Mouse (Mus musculus) layer of hippocampus, postnatal 25 days (tissue): Measurements from ENCODE around the gene Psmd7. TPM values are rescaled to one million over a fixed set of nuclear protein-coding genes. Genes with fewer than 3 reads are reported as not detected.
A peak's percentile ranks its signal among the peaks of the same experiment; 100 is the strongest.
"Not testable (repeated sequence)": the region's sequence is repeated elsewhere in the genome, so short reads cannot be mapped to it uniquely, and the experiment has no call there.

Experiments used
- DNase-seq, 2 experiments: peaks; one replicate each; pipeline ENCODE4 v3.0.0; 2022; ENCODE audit warnings: mixed read lengths in 2 of 2, low spot score in 1 of 2; ENCODE audit errors: extremely low spot score in 1 of 2
- total RNA-seq, 2 experiments: library from RNA; stranded (reverse); gene quantifications; 2 replicates each; pipeline ENCODE4 v1.2.3; 2021

Gene Psmd7
- total RNA-seq, result 100 to 1,000 TPM; 101 to 107 TPM

DNA sequence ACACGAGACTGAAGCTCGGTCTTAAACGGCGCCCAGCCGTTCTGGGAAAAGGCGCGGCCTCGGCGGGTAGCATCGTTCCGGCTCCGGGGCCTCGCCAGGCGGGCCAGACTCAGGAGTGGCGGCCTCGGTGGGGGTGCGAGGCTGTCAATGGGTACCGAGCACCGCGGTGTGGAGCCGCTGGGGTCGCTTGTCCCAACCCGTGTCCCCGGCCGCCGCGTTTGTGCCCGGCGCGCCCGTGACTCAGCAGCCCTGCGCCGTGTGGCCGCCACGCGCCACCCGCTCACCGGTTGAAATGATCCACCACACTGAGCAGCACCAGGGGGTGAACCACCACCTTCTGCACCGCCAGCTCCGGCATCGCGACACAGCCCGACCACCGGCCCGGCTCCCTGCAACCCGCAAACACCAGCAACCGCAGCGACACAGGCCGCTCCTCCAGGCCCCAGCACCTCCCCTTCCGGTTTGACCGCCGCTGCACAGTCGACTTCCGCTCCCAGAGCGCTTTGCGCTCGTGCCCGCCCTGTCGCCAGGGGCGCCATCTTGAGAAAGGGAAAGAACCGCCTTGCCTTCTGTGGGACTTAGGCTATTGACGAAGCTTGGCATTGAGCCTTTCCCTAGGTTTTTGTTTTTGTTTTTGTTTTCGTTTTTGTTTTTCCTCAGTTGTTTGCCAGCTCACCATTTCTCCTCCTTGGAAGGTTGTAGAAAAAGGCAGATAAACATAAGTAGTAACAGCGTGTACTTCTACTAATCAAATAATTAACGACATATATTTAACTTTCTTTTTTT is at the start of gene Psmd7:
Gene Psmd7, minus strand, starts transcription at position 470 of the 786 bp plus-strand sequence.
- peak; percentile 87 to 88 for DNase-seq

GRCm38 (mm10) chr8:107633734-107634133 is 45.5 kb upstream of the Psmd7 start:
- DNase-seq, result no peak

DNA sequence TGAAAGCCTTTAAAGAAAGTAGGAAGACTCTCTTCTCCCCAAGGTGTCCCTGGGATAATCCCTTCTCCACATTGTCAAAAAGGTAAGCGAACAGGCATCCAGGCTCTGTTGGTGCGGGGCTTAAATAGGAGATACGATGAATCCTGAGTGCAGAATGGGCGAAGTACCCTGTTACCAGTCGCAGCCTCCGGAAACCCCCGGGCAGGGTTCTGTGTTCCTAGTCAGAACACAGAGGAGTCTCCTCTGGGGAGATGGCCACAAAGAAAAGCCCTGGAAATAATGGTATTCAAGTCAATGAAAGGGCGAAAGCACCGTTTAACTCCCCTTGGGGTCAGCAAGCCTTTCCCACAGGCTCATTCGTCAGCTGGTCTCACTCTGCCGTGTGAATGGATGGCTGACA is 41.4 kb upstream of the Psmd7 start:
- no peak for DNase-seq

DNA sequence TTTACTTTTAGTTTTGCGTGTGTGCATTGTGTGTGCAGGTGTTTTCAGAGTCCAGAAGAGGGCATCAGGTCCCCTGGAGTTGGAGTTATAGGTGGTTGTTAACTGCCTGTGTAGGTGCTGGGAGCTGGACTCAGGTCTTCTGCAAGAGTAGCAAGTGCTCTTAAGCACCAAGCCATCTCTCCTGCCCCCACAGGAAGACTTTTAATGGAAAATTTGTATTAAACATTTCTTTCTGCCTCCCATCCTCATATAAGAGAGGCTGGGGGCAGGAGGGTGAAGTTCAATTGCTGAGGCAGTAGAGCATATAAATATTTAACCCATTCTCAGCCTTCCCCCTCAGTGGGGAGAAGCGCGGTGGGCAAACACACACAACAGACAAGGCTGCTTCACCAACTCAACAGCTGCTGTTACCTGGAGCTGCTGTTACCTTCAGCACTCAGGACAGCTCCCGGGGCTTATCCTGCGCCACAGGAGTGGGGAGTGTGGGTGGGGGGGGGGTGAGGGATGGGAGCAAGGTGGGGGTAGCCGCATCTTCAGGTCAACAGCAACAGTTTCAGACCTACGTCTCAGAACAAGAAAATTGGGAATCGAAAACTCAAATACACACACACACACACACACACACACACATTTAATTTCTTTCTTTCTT is 40.4 kb upstream of the Psmd7 start:
- no peak for DNase-seq

DNA sequence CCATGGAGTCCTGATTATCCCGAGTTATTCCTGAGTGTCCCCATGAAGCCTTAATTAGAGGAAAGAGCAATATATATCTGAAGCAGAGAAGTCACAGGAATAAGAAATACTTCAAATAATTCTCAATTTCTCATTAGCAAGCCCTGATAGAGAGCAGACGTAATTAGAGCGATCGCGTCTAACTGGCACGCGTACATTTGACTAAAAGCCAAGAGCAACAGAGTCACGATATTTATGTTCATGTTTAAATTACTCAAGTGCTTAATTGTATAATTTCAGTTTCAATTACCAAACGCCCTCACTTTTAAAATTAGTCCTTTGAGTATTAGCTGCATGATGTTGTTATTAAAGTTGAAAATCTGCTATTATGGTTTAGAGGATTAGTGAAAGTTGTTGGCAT is 39.6 kb upstream of the Psmd7 start:
- no peak for DNase-seq

DNA sequence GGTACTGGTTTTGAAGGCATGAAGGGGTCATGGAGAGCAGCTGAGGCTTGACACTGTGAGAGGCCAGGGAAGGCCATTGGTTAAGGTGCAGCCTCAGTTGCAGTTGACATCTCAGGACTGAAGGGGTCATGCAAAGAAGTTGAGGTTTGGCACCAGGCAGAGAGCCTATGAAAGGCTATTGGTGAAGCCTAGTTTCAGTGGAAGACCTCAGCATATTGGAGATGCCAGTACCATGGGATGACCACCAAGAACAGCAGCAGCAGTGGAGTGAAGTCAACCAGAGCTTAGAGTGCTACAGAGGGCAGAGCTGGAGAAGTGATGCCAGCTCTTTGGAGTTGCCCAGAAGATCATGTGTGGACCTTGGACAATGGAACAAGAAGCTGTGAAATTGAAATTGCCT is 36.0 kb upstream of the Psmd7 start:
- not testable (repeated sequence) for DNase-seq

- no peak for DNase-seq
Observed at GRCm38 (mm10) chr8:107621930-107622623, 33.8 kb upstream of the Psmd7 start.

- DNase-seq, result no peak
Observed at GRCm38 (mm10) chr8:107621136-107621535, 32.9 kb upstream of the Psmd7 start.

DNA sequence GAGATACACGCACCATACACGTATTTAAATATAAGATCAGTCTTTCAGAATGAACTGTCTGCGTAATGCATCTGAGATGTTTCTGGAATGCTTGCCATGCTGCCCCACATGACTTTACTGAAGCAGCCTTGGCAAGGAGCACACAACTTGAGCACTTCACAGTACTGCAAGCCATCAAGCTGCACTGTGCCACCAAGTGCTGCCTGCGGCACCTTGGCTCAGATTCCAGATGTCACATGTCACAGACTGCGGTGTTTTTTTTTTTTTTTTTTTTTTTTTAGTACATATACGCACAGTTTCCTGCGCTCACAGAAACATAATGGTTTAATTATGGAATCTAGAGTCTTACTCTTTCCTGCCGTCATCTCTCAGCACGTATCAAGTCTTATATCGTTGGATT is 30.2 kb upstream of the Psmd7 start:
- DNase-seq, result no peak

GRCm38 (mm10) chr8:107613411-107613810 is 25.1 kb upstream of the Psmd7 start:
- DNase-seq, result no peak

DNA sequence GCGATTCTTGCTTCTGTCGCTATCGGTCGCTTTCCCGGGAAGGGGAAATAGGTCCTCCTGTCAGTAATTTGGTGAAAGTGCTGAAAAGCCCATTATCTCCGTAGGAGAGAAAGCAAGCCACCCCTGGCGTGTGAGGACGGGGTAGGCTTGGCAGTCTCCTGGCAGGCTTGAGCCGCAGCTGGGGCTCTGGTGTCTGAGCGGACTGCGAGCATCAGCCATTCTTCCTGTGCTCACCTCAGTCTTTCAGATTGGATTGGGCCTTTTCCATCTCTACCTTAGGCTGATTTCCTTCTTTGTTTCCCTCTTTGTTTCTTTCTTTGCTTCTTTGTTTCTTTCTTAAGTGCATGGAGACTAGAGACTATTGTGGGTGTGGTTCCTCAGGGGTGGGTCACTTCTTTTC is 22.6 kb upstream of the Psmd7 start:
- DNase-seq, result no peak

- no peak for DNase-seq
Observed at GRCm38 (mm10) chr8:107608751-107609150, 20.5 kb upstream of the Psmd7 start.

DNA sequence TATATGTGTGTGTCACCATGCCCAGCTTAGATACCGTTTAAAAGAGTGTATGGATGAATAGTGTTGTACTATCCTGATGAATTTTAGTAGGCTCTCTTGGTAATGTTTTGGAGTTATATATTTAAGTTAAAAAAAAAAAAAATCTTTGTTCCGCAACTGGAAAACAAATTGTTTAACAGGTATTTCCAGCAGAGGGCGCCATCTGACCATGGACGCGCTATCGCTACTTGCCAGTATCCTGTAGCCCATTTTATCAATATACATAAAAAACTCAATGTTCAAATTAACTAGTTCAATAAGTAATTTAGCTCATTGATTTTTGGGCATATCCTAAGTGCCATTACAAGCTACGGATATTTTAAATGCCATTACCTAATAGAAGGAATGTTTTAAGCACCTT is 14.8 kb upstream of the Psmd7 start:
- DNase-seq, result peak; percentile 29 to 79

DNA sequence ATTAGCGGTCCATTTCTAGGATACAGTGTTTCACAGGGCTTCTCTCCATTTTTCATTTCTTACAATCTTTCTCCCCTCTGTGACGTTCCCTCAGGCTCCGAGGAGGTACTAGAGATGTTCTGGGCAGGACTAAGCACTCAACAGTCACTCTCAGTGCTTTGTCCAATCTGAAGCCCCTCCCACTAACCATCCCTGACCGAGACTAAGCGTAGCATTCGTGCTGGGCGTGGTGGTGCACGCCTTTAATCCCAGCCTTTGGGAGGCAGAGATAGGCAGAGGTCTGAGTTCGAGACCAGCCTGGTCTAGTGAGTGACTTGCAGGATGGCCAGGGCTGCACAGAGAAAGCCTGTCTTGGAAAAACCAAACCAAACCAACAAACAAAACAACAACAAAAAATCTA is 11.4 kb upstream of the Psmd7 start:
- DNase-seq, result no peak

DNA sequence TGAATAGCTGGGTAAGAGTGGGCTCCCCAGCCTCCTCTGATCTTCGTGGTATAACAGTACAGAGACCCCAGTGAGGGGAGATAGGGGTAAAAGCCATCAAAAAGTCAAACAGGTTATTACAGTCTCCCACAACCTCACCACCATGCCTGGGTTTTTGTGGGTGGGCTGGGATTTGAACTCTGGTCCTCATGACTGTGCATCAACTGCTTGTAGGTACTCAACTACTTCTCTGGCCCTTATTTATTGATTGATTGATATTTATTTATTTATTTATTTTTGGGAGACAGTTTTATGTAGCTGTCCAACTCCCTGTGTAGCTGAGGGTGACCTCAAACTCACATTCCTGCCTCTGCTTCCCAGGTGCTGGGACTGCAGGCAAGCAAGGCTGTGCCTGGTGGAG is 9.5 kb upstream of the Psmd7 start:
- no peak for DNase-seq

GRCm38 (mm10) chr8:107594817-107595216 is 6.6 kb upstream of the Psmd7 start:
- DNase-seq, result no peak

GRCm38 (mm10) chr8:107593967-107594729 is 5.9 kb upstream of the Psmd7 start:
- no peak for DNase-seq

GRCm38 (mm10) chr8:107587429-107587994 is 752 bp downstream of the Psmd7 start:
- DNase-seq, result no peak

DNA sequence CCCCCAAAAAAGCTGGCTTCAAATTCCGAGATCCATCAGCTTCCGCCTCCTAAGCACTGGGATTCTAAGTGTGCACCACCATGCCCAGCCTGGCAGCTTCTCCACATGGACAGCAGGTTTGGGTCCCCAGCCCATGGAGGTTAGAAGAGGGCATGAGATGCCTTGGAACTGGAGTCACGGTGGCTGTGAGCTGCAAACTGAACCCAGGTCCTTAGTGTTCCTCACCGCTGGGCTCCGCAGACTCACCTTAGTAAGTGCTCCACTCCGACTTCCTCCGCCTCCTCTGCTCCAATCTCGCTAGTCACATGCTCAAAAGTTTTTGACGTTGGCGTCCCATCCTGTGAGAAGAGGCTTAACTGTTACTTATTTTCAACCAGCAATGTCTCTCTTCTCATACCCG is 6.1 kb downstream of the Psmd7 start:
- DNase-seq, result no peak

DNA sequence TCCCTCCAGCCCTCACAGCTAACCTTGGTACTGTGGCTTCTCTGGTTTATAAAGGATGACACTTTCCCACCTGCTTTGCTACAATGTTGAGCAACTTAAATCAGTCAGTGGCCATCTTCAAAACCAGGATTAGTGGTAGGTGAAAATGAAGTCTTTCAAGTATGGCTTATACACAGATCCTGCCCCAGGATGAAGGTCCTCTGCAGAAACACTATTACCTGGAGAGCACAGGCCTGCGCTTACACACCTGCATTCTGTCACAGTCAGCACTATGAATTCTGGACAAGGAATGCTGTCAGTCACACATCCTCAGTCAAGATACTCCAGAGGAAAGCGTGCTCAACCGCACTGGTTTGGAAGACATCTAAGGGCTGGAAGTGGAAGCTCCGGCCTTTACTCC is 6.7 kb downstream of the Psmd7 start:
- DNase-seq, result no peak
